ENCODE assay signal across 8 mouse cellular contexts in the genomic region with DNA sequence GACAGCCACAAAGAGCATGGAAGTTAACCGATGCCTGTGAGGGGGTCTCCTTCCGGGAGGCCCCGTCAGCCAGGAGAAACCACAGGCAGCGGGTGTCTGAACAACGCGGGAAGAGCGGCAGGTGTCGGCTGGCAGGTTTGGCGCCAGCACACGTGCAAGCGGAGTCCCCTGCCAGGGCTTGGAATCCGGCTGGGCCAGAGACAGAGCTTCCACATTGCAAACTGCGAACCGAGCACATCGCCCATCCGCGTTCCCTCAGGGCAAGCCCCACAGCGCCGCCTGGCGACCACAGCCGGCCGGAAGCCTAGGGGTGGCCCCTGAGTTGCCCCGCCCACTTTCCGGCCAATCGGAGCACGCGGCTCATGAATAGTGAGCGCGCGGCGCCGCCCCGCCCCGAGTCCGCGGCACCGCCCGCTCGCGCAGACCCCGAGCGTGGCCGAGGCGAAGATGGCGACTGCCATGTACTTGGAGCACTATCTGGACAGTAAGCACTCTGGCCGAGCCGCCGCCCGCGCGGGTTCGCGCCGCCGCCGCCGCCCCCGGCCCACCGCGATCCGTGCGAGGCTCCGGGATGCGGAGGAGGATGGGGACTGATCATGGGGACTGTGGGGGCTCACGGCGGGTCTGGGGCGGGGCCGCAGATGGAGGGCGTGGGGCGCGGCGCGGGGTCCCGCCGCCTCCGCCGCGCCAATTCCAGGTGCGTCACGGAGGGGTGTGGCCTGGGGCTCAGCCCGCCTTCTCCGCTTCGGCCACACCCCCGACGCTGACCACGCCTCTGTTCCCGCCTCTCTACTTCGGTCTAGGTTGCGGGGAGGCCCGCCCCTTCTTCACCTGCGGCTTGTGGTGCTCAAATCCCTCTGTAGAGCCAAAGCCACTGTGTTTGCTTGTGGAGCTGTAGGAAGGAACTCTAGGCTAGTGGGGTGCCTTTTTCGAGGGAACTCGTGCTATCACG. TPM values are rescaled to one million over a fixed set of nuclear protein-coding genes. Genes with fewer than 3 reads are reported as not detected.
DNase-seq lines count a peak whose midpoint lies in the region; ATAC-seq lines count a peak whose summit lies in the region.

Gene Ing5 (plus strand): TSS at position 410 of the 952 bp plus-strand sequence.

- H3K36me3 ChIP-seq in hindbrain, embryonic 13.5 days, result peaks cover 40% of the 10 kb centered on the region

- ATAC-seq in hindbrain, embryonic 13.5 days (ENCODE audit: low FRiP score), result peak; percentile 94

- no peaks in the 10 kb centered on the region for H3K27me3 ChIP-seq in hindbrain, embryonic 13.5 days

- H3K27ac ChIP-seq in hindbrain, embryonic 13.5 days, result peak within 1 kb of the TSS; percentile 99

- DNase-seq in Muller cell, postnatal 12 days (ENCODE audit: inconsistent ontology term), result peak; percentile 99
- DNase-seq in cerebellum, adult 9-11 months, result peak; percentile 99
- DNase-seq in frontal cortex, postnatal 10 days (ENCODE audit: low spot score in 2 of 2), result peak; percentile 97 to 100
- peak; percentile 100 for DNase-seq in layer of hippocampus, postnatal 25 days (ENCODE audit: extremely low spot score in 1 of 2, low spot score in 1 of 2)
- DNase-seq in lung, postnatal 25 days (ENCODE audit: low spot score), result peak; percentile 99
- peak; percentile 98 for DNase-seq in retina, embryonic 14.5 days (ENCODE audit: low spot score)
- peak; percentile 100 for DNase-seq in thymus, postnatal 4 days

- peaks cover 37% of the 10 kb centered on the region for H3K4me1 ChIP-seq in hindbrain, embryonic 13.5 days (replicated peaks)

- peak within 1 kb of the TSS; percentile 83 for H3K9ac ChIP-seq in hindbrain, embryonic 13.5 days

- no peaks in the 10 kb centered on the region for H3K9me3 ChIP-seq in hindbrain, embryonic 13.5 days

- WGBS in hindbrain, embryonic 13.5 days, result under 1% methylated on average over 94 of the region's 94 CpGs

- H3K4me2 ChIP-seq in hindbrain, embryonic 13.5 days, result peak within 1 kb of the TSS; percentile 77

- peak within 1 kb of the TSS; percentile 74 for H3K4me3 ChIP-seq in hindbrain, embryonic 13.5 days

RNA-seq across cellular contexts. Expression of gene Ing5, which starts in this region (rescaled TPM):
- 9.4 and 10.5 TPM in 2 replicates for polyA plus RNA-seq in hindbrain, embryonic 13.5 days (2015; fragmentation: Nextera tagmentation; extraction: Ambion mirVana)
- 10 to 100 TPM in 1 of 2 experiments, 1 to 10 TPM in 1; 9.6 to 13.2 TPM for total RNA-seq in layer of hippocampus, postnatal 25 days (2021)

Comparison
In these comparisons a context has a peak if more than half of its experiments do, and no peak if none do; other contexts are left out.
1. Peak in every context shown above with its lines: DNase-seq, ATAC-seq, H3K4me3 ChIP-seq and H3K27ac ChIP-seq.